Mouse (Mus musculus): ENCODE measurements around the gene Wdr70.

GRCm38 (mm10) chr15:7961489-7961888 lies 137.5 kb downstream of the Wdr70 start:
- TF ChIP-seq GATA1 (IDR thresholded peaks at IDR 0.05; ENCODE audit: borderline replicate concordance, low read length) (no peak), FLI1 (IDR thresholded peaks at IDR 0.05; ENCODE audit: low read length) (no peak)
